Mouse (Mus musculus) cerebellum, adult 11-12 months (tissue): ENCODE measurements around the gene Cnot11.

Experiments
- DNase-seq: peaks from one replicate; pipeline ENCODE4 v3.0.0; 2022

Gene Cnot11

DNA sequence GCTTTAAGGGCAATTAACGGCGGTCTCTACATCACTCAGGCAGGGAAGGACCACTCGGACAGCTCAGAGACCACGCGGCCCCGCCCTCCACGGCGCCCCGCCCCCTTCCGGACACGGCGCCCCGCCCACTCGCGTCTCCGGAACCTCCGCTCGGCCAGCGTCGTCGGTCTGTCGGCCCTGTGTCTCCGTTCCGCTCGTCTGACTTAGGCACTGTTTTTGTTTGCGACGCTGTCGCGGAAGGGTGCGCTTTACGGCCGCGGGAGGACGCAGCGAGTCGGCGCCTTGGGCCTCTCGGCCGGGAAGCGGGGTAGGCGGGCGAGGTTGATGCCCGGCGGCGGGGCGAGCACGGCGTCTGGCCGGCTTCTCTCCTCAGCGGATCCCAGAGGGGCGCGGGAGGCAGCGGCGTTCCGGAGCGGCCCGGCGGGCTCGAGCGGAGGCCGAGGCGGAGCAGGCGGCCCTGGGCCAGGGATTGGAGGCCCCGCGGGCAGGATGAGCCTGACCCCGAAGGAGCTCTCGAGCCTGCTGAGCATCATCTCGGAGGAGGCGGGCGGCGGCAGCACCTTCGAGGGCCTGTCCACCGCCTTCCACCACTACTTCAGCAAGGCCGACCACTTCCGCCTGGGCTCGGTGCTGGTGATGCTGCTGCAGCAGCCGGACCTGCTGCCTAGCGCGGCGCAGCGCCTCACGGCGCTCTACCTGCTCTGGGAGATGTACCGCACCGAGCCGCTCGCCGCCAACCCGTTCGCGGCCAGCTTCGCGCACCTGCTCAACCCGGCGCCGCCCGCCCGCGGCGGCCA is 921 bp downstream of the Cnot11 start:
- peak; percentile 98 for DNase-seq

DNA sequence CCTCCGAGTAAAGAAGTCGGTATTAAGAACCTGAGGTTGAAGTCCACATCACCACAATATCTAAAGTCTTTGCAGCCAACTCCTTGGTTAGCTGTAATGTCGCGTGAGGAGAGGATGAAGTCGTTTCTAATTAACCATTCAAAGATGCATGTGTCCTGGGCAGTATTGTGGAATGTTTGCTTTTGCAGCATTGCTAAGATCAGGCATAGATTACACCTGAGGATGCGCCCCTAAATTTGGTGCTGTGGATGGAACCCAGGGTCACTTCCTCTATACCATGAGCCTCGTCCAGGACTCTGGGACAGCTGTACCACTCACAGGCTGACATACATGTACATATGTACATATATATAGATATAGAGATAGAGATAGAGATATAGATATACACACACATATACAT is 1.9 kb downstream of the Cnot11 start:
- no peak for DNase-seq

DNA sequence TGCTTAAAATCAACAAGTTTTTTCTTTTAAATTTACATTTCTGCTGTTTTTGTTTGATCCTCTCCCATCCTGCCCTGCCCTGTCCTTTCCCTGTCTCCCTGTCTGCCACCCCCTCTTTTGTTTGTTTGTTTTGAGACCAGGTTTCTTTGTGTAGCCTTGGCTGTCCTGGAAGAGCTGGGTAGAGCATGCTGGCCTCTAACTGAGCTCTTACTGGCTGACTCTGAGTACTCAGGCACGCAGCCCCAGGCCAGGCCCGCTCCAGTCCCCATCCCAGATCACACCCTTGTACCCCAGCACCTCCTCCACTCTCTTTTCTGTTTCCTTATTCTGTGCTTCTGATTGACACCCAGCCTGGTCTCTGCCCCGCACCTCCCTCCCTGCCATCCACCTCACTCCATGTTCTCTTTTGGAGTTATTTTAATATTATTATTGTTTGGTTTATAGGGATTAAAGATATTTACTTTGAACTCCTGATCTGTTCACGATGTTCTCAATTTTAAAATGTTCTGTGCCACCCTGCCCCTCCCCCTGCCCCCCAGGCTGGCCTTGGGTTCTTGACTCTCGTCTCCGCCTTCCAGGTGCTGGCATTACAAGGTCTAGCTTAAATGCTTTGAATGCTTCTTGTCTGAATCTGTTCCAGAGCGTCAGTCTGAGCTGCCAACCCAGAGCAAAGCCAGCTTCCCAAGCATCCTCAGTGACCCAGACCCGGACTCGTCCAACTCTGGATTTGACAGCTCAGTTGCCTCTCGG is 3.0 kb downstream of the Cnot11 start:
- DNase-seq, result no peak

DNA sequence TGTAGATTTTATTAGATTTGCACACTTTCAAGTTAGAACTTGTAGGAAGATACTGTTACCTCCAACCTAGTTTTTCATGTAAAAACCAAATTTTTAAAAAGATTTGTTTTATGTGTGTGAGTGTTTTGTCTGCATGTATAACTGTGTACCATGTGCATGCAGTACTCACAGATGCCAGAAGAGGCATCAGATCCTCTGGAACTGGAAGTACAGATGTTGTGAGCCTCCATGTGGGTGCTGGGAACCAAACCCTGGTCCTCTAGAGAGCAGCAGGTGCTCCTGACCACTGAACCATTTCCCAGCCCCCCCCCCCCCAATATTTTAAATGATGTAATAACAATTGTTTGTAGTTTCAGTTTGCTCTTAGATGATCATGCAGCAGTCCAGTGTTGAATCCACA is 5.8 kb downstream of the Cnot11 start:
- DNase-seq, result no peak

DNA sequence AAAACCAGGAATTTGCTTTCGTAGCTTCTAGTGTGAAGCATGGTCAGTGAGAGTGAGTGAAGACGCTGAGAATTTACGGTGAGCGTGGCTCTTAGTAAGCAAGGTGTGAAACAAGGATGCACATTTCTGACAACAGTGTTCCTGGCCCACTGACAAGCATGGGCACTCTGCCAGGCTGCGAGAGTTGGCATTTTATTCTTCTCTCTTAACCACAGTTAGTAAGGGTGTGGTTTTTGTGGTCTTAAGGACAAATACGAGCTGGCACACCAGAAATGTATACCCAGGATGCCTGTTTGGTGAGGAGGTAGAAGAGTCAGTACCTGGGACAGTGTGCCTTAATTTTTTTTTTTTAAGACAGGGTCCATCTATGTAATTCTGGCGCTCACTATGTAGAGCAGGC is 10.8 kb downstream of the Cnot11 start:
- DNase-seq, result no peak

DNA sequence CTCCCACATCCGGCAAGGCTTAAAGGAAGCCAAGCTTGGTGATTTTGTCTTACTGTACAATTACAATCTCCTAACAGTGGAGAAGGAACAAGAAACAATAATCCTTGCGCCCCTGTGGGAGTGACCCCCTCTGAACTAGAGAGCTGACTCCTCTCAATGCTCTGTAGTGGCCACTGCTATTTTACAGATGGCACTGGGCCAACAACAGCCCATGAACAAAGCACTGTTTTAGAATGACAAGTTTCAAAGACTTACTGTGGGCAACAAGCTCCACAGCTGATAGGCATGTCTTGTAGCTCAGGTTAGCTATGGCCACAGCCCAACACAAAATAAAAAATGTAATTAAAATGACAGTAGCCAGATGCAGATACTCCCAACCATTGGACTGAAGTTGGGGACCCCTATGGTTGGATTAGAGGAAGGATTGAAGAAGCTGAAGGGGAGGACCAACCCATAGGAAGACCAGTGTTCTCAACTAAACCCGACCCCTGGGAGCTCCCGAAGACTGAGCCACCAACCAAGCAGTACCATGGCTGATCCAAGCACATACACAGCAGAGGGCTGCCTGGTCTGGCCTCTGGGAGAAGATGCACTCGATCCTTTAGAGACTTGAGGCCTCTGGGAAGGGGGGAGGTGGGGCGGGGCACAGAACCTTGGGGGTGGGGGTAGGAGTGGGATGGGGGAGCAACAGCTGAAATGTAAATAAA is 11.5 kb downstream of the Cnot11 start:
- DNase-seq, result no peak

DNA sequence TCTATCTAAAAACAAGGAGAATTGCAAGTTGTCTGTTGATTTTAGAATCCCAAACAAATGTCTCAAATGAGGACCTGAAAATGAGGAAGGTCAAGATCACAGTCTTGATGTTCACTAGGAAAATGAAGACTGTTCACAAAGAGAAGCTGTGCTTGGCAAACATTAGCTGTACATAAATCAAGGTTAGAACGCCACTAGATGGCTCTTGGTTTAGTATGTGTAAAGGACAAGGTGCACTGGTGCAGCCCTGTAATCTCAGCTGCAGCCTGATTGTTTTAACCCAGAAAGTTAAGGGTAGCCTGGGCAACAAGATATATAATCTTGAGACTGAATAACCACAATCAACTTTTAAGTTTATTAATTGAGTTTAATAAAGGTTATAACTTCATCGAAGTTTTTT is 12.4 kb downstream of the Cnot11 start:
- no peak for DNase-seq

DNA sequence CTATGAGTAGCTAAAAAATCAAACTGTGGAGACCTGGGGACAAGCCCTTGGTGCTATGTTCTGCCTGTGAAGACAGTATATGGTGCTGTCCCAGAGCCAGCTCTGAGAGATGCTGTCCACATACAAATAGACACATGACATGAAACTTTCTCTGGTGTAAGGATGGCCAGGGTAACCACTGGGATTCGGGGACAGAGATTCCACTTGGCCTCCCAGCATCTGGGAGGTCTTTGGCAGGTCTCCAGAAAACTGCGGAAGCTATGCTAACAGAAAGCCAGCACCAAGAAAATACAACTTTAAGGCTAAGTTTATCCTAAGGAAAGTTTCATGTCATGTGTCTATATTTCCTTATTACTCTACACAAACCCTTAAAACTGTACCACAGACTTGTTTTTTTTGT is 15.0 kb downstream of the Cnot11 start:
- no peak for DNase-seq

DNA sequence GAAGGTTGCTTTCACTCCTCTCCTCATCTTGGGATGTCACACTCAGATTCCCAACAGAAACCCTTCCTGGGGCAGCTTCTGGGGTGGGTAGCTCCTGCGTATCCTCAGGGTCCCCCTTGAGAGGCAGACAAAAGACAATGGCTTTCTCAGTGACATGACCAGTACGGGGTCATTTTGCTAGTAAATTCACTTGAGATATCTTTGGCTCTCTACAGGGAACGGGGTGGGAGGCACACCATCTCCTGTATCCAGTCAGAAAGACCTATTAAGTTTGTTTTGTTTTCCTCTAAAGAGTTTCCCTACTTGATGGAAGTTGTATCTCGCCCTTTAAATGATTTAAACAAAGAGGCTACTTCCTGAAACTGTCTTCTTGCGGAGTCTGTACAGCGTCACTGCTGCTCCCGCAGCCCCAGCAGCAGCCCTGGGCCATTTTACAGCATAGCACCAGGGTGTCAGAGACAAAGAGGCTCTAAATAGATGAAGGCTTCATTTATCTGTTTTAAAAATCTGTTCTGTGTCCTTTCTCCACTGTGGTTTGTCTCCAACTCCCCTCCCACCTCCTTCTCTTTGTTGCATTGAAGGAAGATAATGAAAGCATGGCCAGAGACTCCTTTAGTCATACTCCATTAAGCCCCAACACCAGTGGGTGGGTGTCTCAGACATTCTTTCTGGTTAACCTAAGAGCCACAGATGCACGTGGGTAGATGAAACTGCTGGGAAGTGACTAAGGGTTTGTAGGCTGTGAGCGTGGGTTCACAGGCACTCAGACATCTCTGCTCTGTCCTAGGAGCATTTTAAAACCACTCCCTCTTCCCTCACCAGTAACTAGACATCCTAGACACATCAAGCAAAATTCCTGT is 21.0 kb downstream of the Cnot11 start:
- no peak for DNase-seq

DNA sequence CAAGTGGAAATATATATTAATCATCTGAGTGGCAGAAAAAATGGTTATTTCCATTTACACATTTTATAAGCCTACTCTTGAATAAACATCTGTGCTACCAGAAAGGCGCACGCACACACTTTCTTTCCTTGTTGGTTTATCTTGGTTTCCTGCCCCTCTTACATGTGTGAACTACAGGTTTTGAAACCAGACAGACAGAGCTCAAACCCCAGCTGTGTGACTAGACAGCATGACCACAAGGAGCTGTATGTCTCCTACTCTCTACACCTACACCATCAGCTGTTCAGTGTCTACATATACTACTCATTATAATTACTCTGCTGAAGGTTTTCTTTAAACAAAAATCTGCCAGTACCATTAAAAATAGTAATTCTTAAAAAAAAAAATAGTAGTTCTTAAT is 24.2 kb downstream of the Cnot11 start:
- no peak for DNase-seq

DNA sequence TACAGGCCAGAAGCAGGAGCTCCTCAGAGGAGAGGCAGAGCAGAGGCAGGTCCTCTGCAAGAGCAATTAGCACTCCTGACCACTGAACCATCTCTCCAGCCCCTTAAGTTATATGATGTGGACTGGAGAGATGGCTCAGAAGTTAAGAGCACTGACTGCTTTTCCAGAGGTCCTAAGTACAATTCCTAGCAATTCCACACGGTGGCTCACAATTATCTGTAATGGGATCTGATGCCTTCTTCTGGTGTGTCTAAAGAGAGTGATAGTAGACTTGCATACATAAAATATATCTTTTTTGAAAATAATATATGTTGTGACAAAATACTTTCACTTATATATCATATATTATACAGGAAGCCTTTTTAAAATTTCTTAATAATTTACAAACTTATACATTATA is 27.1 kb downstream of the Cnot11 start:
- DNase-seq, result no peak

DNA sequence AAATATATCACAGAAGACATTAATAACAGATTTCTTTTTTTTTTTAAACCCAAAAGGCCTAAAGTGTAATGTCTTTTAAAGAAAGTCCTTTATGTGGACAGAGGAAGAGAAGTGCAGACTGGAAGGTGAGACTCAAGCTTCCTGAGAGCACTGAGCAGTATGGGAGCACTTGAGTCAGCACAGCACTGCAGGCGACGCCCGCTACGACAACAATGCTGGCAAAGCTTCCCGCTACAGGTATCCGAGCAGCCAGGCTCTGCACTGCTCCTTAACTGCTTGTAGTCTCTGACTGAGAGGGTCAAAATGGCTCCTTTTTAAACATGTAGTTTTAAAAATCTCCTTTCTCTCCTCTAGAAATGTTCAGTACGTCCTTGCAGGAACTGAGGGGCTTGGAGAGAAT is 28.4 kb downstream of the Cnot11 start:
- DNase-seq, result no peak

DNA sequence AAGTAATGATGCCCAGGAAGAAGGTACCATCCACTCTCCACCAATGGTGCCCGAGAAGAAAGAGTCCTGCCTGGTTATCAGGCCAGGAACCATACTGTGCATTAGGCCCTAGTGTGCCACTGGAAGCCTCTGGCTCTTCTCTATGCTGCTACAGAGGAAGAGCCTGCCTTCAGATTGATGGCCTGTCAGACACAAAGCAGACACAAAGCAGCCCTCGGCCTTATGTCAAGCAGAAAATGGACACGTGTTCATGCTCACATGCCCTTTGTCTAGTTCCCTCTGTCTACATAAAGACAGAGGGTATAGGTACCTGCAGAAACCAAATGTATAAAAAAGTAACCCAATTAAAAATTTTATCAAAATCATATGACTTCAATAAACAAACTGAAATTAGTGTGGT is 29.8 kb downstream of the Cnot11 start:
- no peak for DNase-seq

DNA sequence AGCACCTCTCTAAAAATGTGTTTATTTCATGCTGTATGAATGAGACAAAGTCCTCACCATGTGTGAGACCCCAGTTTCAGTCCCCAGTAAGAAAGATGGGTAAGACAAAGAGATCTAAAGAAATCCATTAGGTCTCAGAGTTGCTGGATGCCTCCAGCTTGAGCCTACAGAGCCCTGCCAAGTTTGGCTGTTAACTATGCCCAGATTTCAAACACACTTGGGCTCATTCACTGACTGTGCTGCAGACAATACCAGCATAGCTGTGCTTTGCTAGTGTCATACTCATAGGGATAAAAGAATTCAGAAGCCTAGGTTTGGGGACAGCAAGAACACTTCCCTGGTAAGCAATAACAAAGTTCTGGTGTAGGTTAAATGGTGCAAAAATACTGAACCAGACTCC is 33.3 kb downstream of the Cnot11 start:
- DNase-seq, result no peak

DNA sequence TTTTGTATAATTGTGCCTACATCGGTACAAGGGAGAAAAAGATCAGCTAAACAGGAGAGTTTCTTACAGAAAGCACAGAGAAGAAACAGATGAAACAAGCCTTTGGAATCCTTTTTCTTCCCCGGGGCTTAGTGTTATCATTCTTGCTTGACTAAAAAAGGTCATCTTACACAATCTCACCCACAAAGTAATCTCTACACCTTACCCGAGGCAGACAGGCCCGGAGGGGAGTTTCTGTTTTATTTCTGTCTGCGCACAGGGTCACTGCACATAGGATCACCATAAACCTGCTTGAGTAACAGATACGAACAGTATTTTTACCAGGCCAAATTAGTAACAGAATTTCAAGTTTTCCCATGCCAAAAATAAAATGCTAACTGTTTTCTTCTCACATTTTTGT is 36.9 kb downstream of the Cnot11 start:
- DNase-seq, result no peak

DNA sequence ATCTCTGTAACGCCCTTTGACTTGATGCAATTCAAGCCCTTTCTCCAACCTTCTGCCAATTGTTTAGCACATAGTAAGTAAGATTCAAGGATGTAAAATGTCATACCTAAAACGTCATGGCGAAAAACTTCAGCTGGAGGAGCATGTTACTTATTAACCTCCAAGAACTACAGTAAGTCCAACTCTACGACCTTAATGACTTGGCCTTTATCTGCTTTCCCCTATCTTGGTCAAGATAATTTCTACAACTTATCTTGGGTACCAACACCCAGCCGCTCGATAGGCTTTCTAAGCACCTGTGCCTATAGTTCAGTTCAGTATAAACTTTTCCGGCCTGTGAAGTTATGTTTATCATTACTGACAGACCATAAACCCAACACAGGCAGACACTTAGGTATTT is 39.1 kb downstream of the Cnot11 start:
- DNase-seq, result no peak

DNA sequence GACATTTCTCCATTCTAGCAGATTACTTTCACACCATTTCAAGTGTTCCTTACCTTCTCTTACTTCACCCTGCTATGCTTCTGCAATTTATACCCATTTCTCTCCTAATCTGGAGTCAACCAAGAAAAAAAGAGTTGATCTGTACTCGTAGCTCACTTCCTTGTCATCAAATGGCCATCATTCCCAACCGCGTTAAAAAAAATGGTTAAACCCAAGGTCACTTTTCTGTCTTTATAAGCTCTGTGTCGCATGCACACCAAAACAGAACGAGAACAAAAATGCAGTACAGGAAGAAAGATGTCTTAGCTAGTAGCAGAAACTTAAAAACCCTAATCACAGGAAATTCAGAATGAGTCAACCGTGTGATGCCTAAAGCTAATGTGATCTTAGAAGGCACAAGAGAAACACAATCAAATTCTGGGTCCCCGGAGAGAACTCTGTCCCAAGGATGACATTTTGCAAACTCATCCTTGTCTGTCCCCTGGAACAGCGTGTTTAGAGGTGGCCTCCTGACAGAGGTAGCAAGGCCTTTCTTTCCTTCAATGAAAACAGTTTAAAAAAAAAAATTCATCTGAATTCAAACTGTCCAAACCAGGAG is 41.1 kb downstream of the Cnot11 start:
- no peak for DNase-seq

DNA sequence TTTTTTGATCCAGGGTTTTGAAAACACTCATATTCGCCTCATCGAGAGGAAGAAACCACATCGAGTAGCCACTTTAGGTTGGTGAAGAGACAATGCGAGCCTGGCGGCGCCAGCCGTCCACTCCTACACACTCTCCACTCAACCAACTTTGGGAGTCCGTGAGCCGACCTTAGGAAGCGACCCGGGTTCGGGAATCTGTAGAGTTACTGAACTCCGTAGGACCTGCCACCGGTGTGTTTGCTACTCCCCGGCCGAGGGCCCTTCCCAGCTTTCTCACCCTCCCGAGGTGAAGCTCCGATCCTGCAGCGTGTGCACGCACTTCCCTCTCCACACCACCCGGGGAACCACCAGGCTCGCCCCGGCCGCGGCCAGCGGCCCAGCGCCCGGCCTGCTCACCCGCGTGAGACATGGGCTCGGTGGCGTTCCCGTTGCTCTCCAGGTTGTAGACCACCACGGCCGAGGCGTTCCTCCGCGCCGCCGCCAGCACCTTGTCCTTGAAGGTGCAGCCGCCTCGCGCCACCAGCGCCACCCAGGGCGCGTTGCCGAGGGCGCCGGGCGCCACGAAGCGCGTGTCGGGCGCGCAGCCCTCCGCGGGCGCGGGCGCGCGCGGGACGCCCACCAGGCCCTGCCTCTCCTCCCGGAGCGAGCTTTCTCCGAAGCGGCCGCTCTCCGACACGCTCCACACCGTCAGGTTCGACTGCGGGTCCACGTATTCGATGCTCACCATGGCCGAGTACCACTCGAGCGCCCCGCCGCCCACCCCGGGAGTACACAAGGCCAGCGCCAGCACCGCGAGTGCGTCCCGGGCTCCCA is 41.8 kb downstream of the Cnot11 start:
- no peak for DNase-seq

DNA sequence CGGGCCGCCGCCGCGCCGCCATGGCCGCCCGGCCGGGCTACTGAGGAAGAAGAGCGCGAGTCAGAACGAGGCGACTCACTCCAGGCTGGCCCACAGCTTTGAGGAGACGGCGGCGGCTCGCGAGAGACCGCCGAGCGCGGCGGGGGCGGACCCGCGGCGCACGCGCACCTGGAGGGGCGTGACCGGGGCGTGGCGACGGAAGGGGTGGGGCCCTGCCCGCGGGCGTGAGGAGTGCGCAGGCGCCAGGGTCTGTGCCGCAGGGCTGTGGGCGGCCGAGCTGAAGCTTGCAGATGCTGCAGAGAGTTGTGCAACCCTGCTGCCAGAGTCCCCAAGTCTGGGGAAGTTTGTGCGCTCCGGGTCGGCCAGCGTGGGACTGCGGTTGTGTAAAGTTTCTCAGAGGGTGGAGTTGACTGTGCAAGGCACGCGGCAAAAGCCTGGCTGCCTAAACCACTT is 42.5 kb downstream of the Cnot11 start, which contains the start of gene Rnf149:
Gene Rnf149, minus strand, starts transcription at position 153 of the 453 bp plus-strand sequence.
- peak; percentile 93 for DNase-seq

DNA sequence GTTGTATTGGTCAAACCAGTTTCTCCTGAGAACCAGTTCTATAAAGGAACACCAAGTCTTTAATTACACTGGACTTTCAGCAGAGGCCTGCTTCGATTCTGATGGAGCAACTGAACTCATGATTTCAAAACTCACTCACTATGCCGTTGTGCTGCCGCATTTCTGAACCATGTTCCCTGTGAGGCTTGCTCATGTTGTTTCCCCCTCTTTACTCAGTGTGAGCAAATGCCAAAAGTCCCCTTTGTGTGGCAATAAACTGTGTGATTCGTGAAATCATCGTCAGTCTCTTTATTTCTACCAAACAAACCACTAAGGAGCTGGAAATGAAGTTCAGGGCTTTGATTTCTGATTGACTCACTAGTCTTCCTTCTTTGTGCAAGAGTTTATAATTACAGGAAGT is 43.7 kb downstream of the Cnot11 start:
- no peak for DNase-seq

DNA sequence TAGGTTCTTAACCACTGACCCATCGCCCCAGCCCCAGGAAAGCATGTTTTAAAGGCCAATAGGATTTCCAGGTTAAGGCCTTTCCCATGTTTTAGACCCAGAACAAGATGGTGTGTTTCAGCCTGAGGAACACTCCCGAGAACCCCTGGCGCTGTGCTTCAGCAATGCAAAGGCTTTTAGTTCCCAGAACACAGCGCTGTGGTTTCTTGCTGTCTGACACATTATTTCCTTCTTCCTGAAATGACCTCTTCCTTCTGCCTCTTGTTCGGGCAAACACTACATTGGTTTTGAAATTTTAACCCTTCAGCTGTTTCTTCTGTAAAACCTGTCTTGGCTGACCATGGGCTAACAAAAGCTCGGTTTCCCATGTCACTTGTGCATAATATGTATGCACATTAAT is 44.3 kb downstream of the Cnot11 start:
- no peak for DNase-seq
